Mouse (Mus musculus): ENCODE measurements around the gene E330017A01Rik.
"Not testable (repeated sequence)": the region's sequence is repeated elsewhere in the genome, so short reads cannot be mapped to it uniquely, and the experiment has no call there.

The E330017A01Rik gene

DNA sequence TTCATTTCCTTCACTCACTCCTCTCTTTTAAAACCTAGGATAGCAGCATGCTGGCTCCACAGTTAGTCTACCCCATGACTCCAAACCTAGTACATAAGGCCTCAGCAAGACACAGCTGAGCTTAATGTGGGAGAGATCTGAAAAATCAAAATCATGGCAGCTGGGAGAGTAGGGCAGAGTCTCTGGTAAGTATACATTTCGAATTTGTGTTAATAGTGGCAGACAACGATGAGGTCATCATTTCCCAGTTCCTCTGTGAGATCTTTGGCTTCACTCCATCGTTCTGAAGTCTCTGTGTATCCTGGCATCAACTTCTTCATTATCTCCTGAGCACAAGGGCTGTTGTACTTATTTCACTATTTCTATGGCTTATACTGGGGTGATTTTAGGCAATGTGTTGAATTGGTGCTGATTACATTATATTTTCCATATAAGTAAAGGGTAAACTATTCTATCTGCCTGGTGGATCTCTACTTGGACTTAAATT lies at the start of gene E330017A01Rik:
Gene E330017A01Rik (minus strand): TSS at position 51 of the 487 bp plus-strand sequence.
- no peak for DNase-seq (ENCODE audit: low read depth, low spot score)

DNA sequence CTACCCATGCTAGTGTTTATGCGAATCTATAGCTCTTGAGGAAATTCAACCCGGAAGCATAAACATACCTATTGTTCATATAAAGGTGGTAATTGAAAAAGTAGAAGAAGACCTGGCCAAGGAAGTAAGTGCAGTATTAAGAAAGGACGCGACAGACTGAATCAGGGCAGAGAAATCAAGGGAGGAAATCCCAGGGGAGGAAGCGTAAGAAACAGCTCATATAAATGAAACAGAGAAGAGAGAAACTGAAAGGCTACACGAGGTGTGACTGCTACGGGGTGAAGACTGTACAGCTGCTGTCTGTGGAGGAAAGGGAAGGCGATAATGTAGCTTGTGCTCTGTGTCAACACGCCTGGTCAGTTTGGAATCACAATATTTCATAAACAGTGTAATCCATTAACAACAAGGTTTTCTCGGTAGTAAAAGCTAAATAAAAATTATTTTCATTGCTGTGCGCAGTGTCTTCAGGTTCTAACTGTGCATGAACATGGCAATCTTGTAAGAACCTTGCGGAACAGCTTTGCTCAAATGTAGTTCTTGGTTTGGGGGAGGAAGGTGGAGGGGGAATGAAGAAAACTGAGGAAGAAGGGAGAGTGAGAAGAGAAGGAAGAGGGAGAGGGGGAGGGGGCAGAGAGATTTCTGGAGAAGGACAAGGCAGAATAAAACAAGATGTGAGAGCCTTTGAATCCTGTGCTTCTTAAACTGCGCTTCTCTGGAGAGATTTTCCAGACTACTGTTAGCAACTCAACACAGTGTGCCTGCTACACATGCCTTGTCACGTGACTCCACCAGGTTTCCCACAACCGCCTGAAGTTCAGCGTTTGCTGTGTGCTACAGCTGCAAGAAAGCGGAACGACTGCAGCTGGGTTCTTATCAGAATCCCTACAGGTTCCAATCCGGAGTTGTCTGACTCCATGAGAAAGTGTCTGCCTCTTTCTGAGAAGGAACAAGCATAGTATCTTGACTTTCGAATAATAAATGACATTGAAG lies 47.3 kb upstream of the E330017A01Rik start:
- DNase-seq (ENCODE audit: low read depth, low spot score), result no peak

DNA sequence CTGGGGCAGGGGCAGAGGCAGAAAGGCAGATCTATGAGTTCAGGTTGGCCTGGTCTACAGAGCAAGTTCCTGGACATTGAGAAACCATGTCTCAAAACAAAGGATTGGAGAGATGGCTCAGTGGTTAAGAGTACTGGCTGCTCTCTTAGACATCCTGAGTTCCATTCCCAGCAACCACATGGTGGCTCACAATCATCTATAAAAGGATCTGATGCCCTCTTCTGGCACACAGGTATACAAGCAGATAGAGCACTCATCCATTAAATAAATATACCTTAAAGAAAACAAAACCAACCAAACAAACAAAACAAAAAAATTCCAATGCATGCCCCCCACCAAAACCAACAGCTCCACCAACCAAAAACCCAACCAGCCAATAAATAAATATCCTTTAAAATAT lies 46.0 kb upstream of the E330017A01Rik start:
- DNase-seq (ENCODE audit: low read depth, low spot score), result no peak

DNA sequence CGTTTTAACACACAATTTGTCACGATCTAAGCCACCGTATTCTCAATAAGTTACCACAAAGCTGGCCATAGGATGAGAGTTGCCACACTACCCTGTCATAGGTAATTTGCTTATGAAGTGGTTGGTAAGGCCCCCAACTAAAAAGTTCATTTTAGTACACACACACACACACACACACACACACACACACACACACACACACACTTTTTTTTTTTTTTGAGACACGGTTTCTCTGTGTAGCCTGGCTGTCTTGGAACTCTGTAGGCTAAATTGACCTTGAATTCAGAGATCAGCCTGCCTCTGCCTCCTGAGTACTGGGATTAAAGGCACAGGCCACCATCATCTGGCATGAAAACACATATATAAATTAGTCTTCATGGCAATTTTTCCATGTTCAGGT lies 45.4 kb upstream of the E330017A01Rik start:
- DNase-seq (ENCODE audit: low read depth, low spot score), result no peak

DNA sequence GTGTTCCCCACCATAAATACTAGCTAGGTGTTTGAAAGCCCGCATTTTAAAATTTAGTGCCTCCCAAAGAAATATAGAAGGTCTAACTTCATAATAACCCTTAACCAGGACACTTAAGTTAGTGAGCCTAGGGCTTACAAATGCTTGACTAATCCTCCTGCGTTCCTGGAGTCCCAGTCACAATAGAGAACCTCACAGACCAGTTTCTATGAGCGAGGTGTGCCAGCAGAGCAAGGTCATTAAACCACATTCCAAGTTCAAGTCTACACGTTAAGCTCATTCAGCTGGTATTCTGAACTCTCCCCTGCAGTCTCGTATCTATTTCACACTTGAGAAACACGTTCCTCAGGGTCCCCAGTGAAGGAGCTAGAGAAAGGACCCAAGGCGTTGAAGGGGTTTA lies 44.3 kb upstream of the E330017A01Rik start:
- DNase-seq (ENCODE audit: low read depth, low spot score), result no peak

DNA sequence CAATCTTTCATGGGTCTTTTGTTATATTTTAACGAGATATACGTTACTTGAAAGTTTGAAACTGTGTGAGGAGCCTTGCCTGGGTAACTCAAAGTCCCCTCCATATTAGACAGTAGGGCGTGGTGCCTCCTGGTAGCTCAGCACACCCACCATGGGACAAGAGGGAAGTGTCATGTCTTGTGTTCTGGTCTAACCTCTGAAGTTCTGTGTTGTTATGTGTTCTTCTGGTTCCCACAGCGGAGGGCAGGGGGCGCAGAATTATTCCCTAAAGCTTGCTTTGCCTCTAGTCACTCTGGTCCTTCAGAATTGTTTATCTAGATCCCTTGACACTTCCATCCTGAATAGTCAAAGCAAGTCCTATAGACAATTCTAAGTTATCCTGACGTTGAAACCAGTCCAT lies 43.5 kb upstream of the E330017A01Rik start:
- no peak for DNase-seq (ENCODE audit: low read depth, low spot score)

DNA sequence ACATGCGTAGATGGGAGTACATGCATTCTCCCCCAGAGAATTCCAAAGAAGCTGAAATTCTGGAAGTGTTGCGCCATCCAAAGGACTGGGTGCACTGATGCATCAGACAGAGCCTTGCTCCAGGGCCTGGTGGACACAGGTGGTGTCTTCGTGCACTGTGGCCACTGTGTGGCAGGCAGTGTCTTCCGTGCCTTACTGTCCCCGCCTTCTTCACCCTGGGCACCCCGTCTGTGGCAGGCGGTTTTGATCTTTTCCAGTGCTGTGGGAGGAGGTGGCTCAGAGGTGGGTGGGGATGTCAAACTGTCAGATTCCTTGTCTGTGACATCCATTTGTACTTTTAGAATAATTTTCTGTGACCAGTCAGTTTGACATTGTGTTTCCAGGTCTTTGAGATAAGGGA lies 40.1 kb upstream of the E330017A01Rik start:
- DNase-seq (ENCODE audit: low read depth, low spot score), result no peak

DNA sequence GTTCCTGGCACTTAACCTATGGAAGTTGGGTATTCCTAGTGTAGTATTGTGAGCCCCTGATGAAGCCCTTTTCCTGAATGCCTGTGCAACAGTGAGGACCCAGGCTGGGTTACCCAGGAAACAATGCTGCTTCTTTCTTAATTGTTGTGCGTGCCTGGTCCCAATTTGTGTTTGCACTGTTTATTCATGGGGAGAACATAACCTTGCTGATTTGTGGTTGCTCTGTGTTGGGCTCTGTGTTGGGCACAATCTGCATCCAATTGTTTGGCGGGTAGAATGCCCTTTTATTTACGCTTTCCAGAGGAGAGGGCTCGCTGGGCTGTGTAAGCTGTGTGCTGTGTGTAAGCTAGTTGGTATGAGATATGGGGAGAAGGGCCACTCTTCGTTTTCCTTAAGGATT lies 39.0 kb upstream of the E330017A01Rik start:
- DNase-seq (ENCODE audit: low read depth, low spot score), result no peak

DNA sequence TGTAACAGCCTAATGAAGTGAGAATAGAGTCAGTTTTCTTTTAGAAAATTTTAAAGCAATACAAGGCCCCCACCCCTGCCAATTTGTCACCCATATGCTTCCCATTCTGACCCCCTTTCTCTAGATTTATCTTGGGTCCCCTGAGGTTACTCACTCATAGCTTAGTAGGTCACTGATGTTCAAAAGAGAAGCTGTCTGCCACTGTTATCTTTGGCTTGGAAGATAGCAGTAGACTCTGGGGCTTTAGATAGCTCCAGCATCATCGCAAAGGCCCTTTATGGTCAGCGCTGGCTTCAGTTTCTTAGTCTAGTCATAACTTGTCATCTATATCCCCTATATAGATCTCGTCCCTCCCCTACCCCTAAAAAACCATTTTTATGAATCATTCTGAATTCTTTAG lies 38.1 kb upstream of the E330017A01Rik start:
- DNase-seq (ENCODE audit: low read depth, low spot score), result no peak

DNA sequence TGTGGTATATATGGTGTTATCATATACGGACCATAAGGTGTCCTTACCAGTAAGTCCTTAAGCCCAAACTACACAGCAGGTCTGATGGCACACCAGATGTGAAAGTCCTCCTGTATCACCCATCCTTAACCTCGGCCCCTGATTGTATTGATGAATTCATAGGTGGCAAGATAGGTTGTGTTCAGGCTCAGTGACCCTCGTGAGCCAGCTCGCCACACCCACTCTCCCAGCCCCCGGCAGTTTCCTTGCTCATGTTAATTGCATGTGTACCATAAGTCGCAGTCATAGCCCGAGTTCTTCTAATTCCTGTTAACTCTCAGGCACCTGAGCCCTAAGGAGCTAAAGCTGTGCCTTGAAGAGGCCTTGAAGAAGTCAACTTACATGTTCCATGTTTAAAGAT lies 37.6 kb upstream of the E330017A01Rik start:
- no peak for DNase-seq (ENCODE audit: low read depth, low spot score)

DNA sequence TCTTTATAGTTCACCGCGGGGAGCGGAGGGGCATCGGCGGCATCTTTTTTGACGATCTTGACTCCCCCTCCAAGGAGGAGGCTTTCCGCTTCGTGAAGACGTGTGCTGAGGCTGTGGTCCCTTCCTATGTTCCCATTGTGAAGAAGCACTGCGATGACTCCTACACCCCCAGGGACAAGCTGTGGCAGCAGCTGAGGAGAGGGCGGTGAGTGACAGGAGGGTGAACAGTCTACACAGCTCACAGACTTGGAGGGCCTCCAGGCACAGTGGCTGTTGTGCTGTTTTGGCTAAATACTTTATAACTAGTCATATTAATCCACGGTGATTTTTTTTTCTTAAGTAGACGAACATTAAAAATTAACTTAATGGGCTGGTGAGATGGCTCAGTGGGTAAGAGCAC lies 36.7 kb upstream of the E330017A01Rik start:
- DNase-seq (ENCODE audit: low read depth, low spot score), result no peak

DNA sequence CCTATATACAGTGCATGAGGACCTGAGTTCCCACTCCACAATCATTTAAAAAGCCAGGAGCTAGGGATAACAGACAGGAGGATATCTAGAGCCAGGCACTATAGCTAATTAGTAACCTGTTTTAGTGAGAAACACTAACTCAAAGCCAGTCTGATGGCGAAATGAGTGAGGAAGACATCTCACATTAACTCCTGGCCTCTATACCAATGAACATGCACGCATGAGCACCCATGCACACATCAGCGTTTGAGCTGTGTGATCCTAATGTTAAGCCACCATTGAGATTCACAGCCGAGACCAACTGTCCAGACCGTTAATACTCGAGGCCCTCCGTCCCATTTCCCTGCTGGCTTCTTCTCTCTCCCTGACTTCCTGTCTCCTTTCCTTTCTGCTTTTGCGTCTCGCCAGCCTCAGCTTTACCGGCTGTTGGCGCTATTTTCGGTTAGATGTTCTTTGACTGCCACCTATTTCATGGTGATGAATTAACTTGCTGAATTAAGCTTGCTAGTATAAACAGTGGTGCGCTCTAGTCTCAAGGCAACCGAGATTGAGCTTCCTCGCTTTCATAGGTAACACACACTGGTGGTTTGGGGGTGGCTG lies 35.4 kb upstream of the E330017A01Rik start:
- DNase-seq (ENCODE audit: low read depth, low spot score), result no peak

DNA sequence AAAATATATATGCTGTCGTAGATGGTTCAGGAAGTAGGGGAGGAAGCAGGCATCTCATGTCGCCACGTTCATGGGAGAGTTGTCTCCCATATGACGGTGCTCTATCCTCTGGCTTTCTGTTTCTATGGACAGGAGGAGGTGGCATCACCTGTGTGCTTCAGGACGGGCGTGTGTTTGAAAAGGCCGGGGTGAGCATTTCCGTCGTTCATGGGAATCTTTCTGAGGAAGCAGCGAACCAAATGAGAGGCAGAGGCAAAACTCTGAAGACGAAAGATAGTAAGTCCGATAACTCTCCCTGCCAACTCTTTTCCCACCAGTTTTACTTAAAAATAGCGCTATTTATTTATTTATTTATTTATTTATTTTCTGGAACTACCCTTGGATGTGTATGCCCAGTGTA lies 33.9 kb upstream of the E330017A01Rik start:
- no peak for DNase-seq (ENCODE audit: low read depth, low spot score)

DNA sequence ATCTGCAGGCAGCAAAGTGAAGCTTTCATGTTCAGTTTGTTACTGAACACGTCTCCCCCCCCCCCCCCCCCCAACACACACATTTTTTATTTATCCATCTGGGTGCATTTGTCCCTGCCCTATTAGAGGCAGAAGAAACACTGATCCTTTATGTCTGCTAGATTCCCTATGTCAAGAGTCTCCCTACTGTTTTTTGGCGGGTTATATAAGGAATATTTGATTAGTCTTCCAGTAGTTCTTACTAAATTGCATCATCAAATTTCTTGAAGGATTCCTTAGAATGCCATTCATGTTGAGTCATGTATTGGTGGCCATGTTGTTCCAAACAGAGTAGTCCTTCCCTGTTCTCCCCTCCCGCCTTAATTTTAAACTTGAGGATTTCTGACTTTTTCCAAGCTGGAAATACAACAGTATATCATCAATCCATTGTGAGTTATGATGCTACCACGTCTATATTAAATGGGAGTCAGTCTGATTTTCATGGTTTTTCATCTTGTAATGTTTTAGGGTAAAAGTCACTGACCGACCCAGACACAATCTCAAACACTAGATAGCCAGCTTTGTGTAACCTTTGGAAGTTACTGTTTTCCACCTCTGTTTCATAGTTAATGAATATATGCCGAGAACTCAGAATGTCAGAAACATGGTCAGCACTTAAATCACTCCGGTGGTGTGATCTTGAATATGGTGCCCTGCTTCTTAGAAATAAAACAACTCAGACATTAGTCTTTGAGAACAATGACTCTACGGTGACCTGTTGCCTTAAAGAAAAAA lies 32.9 kb upstream of the E330017A01Rik start:
- no peak for DNase-seq (ENCODE audit: low read depth, low spot score)

DNA sequence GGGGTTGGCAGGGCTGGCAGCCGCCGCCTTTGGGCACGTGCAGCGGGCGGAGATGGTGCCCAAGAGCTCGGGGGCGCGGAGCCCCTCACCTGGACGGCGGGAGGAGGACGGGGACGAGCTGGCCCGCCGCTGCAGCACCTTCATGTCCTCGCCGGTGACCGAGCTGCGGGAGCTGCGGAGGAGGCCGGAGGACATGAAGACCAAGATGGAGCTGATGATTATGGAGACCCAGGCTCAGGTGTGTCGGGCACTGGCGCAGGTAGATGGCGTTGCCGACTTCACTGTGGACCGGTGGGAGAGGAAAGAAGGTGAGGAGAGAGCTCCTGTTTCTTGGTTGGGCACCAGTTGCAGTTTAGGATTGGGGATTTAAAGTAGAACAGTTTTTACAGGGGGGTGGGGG lies 32.1 kb upstream of the E330017A01Rik start:
- no peak for DNase-seq (ENCODE audit: low read depth, low spot score)

DNA sequence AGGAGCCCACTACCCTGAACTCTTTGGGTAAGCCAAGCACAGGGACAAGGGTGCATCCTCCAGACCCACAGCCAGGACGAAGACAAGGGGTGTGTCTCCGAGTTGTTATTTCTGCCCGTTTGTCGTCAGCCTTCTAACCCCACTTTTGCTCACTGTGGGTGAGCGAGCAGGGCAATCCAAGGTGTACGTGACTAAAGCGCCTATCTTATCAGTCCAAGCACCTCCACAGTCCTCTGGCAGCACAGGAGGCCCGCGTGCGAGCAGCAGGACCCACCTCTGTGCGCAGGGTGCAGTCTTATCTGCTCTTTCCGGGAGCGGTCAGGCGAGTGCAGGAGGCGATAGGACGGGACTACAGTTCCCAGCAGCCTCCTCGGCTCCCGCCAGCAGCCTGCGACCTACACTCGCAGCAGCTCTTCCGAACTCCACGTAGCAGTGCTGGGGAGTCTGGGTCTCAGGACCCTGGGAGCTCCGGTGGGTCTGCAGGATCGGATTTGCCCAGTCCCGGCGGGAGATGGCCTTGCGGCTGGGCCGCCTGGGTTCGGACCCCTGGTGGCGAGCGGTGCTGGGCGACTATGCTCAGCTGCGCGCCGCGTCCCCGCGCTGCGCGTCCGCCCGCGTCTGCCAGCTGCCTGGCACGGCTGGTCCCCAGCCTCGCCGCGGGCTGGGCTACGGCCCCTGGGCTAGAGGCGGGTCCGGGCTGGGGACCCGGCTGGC lies 31.5 kb upstream of the E330017A01Rik start, which contains the start of gene Cpox:
Gene Cpox (plus strand): TSS at position 376 of the 714 bp plus-strand sequence.
- DNase-seq (ENCODE audit: low read depth, low spot score), result peak; percentile 77

DNA sequence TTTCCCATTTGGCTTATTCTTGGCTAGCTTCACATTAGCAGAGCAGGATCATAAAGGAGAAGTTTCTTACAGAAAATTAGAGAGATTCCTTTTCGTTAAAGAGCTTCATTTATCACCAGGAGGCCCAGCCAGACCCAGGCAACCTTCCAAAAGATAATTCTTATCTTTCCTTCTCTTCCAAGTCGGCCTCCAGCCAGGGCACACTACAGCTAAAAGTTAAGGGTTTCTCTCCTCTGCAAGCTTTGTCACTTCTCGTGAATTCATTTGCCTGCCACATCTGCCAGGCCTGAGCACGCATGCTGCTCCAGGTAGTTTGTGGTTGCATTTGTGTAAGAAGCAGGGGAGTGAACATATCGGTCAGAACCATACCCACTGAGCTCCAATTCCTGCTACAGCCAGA lies 30.7 kb upstream of the E330017A01Rik start:
- DNase-seq (ENCODE audit: low read depth, low spot score), result no peak

DNA sequence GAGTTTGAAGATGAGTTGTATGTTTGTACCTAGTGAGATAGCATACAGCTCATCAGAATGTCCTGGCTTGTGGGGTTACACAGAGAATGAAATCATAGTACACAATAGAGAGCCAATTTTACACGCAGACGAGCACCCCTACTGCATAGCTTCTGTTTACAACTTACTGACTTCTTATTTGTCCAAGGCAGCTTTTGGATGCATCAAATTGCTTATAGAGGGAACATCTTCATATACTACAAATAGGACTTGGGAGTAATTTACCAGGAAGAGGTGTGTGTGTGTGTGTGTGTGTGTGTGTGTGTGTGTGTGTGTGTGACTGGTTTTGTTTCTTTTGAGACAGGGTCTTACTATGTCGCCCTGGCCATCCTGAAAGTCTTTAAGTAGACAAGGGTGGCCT lies 30.0 kb upstream of the E330017A01Rik start:
- no peak for DNase-seq (ENCODE audit: low read depth, low spot score)

DNA sequence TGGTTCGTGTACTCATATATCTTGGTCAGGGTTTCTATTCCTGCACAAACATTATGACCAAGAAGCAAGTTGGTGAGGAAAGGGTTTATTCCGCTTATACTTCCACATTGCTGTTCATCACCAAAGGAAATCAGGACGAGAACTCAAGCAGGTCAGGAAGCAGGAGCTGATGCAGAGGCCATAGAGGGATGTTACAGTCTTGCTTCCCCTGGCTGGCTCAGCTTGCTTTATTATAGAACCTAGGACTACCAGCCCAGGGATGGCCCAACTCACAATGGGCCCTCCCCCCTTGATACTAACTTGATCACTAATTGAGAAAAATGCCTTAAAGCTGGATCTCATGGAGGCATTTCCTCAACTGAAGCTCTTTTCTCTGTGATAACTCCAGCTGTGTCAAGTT lies 28.1 kb upstream of the E330017A01Rik start:
- not testable (repeated sequence) for DNase-seq (ENCODE audit: low read depth, low spot score)

DNA sequence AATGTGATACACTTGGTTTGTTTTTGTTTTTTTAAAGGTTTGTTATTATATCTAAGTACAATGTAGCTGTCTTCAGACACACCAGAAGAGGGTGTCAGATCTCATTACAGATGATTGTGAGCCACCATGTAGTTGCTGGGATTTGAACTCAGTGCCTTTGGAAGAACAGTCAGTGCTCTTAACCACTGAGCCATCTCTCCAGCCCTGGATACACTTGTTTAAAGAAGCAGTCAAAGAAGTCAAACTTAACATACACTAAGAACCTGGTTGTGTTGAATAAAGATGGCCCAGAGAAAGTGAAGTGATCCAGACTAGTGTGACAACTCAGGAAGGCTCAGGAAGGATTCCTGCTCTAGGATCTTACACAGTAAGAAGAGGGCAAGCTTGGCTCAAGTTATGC lies 26.6 kb upstream of the E330017A01Rik start:
- not testable (repeated sequence) for DNase-seq (ENCODE audit: low read depth, low spot score)

DNA sequence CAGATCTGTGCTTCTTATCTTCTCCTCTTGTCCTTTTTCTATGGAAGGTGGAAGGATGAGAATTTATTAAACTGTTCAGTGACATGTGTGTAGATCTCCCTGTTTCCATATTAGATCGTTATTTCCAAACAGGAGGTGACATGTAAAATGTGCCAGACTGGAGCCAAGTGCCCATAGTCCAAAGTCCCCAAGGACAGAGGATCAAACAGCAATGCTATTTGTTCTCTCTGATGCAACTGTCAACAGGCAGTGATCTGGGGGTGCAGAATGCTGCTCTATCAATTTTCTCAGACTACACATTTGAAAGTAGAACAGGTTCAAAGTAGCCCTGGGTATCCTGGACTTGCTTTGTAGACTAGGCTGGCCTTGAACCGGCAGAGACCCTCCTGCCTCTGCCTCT lies 25.3 kb upstream of the E330017A01Rik start:
- no peak for DNase-seq (ENCODE audit: low read depth, low spot score)
